Mouse (Mus musculus) gastrocnemius, postnatal 4 days (tissue): ENCODE measurements around the gene Dnal4. TPM values are rescaled to one million over a fixed set of nuclear protein-coding genes. Genes with fewer than 3 reads are reported as not detected.

Source experiments
- DNase-seq, 2 experiments: peaks; one replicate each; pipeline ENCODE4 v3.0.0; 2021 to 2022; ENCODE audit warnings: low spot score in 2 of 2, mixed read lengths in 2 of 2
- total RNA-seq, 2 experiments: library from RNA; stranded (reverse); gene quantifications; 2 replicates each; pipeline ENCODE4 v1.2.3; 2021

Gene Dnal4
- total RNA-seq, 2 experiments from 2014 or later: 19.0 to 19.2 TPM

DNA sequence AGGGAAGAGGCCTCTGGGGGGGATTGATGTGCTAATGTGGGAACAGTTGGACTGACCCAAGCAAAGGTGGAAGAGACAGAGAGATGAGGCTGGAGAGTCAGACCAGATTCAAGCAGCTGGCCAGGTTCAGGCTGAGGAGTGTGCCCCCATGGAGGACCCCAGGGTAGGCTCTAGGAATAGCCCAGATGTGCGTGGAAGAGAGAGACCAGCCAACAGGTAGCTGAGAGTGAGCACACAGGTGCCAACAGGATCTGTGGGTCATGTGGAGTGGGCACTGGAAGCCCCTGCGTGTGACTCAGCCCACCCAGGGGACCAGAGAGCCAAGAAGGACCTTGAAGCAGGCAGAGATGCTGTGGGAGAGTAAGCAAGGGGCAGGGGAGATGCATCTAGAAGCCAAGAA, 24.0 kb upstream of the Dnal4 start:
- no peak for DNase-seq

DNA sequence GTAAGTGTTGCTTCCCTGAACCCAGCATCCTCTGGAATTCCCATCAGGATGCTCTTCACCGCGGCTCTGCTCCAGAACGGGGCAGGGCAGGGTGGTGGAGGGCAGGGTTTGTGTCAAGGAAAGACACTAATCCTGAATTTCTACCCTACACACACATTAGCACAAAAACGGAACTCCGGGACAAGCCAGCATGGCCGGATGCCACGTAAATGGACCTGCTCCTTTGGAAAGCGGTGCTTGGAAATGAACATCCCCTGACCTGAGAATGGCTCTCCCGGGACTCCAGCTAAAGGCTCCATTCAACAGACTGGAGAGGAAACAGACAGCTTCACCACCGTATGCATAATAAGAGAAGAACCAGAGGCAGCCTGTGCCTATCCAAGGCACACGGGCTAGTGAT, 23.1 kb upstream of the Dnal4 start:
- DNase-seq: no peak

DNA sequence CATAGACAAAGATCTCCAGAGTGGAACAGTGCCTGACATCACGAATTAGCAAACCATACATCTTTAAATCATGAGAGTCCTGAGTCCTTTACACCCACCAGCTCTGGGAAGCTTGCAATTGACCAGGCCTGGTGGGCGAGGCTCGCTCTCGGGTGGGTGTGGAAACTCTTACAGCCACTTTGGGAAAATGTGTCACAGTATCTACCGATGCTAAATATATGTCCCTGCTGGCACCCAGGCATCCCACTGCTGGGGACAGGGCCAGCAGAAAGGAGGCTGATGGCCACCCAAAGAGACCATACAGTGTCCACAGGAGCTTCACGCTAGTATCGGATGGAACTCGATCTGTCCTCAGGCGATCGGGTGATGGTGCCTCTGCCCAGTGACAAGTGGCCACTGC, 20.9 kb upstream of the Dnal4 start:
- no peak for DNase-seq

DNA sequence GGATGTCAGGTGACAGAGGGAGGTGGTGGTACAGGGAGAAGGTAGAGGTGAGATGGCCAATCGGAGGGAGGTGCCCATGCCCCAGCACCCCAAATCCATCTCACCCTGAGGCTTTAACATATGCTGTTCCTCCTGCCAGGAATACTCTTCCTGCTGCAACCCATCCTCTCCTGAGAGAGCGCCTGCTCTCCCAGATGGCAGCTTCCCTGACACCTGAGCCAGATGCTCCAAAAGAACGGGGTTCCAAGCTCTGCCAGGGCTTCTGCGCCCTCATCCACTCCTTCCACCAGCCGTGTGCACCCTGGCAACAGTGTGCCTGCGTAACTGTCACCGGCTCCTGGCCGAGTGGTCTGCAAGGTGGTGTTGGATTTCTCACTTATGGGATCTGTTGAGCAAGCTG, 20.0 kb upstream of the Dnal4 start:
- no peak for DNase-seq

DNA sequence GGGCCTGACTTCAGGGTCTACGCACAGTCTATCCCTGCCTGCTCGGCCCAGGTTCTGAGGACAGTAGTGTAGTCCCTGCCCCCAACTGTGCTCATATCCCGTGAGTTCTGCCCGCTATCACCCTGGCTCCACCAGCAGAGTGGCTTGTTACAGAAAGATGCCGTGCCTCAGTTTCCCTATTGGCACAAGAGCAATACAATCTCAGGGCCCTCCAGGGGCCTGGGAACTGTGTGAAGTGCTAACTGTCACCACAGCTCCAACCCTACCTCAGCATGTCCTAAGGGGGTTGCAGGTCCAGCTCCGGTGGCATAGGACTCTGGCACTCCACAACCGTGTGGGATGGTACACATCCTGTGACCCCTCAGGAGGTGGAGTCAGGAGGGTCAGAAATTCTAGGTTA, 19.4 kb upstream of the Dnal4 start:
- DNase-seq: no peak

DNA sequence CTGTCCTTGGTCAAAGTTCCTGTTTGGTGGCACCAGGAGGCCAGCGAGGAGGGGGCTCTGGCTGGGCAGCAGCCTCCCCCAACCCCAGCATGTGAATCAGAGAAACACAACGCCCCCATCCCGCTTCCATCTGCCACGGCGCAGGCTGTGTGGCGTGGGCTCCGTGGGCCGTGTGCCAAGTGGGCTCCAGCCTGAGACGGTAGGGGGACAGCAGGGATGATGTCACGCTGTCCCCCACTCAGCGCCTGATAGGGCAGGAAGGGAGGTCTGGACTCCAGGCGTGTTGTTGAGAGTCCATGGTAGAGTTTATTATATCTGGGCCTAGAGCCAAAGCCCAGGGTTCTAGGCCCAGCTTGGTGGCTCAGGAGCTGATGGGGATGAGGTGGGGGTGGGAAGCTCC, 18.6 kb upstream of the Dnal4 start:
- DNase-seq: no peak

DNA sequence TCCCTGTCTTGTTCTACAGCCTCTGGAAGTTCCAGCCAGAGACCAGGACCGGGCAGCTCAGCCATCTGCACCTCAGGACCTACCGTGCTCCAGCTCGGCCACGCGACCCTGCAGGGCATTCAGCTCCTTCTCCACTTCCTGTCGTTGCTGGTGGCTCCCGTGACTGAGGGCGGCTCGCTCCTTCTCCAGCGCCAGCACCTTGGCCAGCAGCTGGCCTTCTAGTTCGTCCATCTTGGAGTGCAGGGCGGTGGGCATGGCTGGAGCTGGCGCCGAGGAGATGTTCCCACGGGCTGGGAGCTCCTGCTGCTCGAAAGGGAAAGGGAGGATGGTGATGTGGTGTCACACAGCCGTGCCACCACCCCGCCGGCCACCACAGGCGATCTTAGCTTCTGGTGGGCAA, 16.5 kb upstream of the Dnal4 start:
- no peak for DNase-seq

DNA sequence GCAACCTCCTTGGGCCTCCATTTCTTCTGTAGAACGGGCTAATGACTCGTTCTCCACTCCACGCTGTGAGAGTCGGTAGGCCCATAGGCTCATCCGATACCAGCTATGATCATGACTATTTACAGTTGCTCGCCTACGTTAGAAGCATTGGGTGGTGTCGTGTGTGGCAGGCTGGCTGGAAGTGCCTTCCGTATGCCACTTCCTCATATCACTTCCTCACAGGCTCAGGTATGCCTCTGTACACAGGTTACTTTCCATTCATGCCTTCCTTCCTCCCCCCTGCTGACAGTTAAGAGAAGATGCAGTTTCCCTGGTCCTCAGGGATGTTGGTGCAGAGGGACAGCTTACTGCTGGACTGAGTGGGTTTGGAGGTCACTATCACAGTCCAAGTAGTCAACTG, 15.4 kb upstream of the Dnal4 start:
- no peak for DNase-seq

DNA sequence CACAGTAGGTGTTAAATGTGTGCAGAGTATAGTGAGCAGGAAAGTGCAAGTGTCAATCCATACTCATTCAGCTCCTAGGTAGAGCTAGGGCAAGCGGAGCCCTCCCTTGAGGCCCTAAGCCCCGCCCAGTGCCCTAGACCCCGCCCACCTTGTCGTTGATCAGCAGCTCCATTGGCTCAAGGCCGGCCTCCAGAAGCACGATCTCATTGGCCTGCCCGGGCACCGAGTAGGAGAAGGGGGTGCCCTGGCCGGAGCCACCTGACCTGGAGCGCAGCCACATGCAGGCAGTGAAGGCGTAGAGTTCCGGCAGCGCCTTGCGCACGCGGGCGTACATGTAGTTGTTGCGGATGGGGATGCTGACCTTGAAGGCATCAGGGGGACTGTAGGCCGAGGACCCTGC, 14.8 kb upstream of the Dnal4 start:
- no peak for DNase-seq

DNA sequence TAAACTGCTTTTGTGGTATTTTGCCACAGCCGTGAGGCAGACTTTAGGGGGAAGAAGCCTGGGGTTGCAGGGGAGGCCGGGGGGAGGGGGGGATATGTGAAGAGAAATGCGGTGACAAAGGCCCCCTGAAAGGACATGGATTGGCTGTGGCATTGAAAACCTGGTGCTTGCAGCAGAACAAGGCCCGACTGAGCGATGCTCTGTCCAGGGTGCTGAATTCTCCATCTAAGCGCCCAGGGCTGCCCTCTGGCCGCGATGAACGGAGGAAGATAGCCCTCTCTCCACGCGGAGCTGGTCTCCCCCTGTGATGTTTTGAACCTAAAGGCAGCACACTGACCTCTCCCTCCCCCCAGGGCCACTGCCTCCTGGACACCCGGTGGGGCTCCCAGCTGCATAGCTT, 13.9 kb upstream of the Dnal4 start:
- peak in 1 of 2 experiments; percentile 69 for DNase-seq

DNA sequence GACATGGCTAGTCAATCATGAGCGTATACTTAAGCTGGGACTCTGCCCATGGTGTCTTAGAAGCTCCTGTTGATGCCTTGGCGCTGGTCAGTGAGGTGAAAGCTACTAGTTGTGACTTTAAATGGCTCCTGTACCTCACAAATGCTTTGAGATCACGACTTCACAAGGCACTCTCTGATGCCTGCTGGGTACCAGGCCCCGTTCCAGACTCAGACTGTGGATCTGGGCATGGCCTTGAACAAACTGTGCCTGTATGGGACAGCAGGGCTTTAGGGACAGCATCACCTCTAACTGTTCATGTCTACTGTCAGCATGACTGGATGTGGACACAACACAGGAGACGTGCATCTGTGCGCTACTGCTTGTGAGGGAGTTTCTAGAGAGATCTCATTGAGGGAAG, 13.3 kb upstream of the Dnal4 start:
- DNase-seq: no peak

DNA sequence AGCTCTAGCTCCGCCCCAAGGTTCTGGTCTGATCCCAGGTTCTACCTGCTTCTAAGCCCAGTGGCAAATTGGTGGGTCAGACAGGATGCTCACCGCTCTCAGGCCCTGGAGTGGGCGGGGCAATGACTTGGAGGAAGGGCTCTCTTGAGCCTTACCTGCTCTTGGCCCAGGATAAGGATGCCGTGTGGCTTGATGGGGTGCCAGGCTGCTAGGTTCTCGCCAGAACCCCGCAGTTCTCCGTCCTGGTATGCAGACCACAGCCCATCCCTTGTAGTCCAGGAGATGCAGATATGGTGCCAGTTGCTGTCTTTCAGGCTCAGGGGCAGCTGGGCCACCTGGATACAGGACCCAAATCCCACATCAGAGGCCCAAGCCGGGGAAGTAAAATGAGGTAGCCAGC, 12.5 kb upstream of the Dnal4 start:
- no peak for DNase-seq

DNA sequence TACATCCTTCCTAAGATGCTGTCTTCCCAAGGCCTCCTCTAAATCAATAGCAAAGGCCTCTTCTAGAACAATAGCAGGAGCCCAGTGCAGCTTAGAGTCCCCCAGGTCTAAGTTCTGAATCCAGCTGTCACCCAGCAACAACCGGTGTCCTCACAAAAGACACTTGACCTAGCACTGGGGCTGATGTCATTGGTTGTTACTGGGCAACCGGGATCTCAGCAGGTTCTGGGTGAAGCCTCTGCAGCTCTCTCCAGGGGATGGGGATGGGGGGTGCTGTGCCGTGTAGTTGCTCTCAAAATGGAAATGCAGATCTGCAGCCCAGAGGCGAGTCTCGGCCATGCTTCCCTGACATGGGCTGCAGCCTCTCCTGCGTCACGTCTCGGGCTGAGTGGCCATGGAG, 10.2 kb upstream of the Dnal4 start:
- DNase-seq: no peak

DNA sequence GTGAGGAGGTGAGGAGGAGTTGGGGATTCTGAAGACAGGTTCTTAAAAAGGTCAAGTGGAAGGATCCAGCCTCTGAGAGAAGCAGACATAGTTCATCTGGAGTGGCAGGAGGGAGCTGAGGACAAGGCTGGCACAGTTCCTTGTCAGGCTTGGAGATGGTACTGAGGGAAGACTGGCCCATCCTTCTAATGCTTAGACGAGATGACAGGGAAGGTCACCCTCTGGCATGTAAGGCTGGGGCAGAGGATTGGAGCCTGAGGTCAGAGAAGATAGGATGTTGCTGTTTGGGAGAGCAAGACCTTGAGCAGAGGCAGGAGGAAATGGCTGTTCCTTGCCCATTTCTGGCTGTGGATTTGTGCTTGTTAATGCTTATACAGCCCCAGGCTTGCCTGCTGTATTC, 7.4 kb upstream of the Dnal4 start:
- DNase-seq: no peak

DNA sequence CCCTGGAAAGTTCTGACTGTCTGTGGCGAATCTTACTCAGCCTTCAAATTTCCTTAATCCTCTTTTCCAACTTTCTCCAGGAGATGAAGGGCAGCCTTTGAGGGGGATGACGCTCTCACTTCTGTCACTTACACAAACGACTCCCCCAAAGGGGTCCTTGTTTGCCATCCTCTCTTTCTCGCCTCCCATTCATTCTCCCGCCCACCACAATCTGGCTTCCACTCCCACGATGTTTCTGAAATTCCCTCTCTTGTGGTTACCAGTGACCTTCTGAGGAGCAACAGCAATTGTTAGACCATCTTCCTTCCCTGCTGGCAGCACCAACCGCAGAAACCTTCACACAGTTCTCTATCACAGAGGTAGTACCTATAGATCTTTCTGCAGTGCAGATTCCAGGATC, 2.0 kb downstream of the Dnal4 start:
- no peak for DNase-seq

DNA sequence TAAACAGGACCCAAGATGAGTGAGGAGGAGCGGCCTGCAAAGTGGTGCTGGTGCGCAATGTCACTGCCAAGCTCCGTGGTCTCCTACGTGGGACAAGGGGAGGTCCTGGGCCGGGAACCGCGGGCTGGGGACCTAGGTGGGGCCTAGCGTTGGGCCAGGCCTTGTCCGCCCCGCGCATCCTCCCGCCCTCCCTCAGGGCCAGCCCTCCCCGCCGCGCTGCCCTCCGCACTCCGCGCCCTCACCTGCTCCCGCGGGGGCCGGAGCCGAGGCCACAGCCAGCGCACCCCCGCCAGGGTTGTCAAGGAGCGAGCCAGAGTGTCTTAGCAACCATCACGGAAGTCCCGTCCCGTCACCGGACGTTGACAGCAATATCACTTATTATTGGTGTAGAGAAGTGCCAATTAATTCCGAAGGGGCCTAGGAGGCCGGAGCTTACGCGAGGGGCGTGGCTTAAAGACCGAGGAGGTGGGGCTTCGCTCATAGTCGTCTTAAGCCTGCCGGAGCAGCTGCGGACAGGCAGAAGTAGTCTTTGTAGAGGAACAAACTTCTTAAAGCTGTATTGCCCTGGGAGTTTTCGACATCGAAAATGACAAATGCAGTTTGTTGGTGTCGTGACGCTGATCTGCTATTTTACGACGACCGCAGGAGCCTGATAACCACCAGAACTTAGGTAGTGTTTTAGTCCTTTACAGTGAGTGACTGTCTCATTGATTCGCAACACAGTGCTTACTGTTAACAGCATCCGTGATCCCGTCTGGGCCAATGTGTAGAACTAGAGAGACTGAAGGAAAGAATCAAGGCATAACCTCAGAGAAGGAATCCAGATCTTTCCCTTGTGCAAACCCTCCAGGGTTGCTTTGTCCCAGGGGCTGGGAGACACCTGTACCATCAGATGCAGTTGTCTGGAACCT, 3.3 kb downstream of the Dnal4 start:
- DNase-seq: peak; percentile 79 to 96

DNA sequence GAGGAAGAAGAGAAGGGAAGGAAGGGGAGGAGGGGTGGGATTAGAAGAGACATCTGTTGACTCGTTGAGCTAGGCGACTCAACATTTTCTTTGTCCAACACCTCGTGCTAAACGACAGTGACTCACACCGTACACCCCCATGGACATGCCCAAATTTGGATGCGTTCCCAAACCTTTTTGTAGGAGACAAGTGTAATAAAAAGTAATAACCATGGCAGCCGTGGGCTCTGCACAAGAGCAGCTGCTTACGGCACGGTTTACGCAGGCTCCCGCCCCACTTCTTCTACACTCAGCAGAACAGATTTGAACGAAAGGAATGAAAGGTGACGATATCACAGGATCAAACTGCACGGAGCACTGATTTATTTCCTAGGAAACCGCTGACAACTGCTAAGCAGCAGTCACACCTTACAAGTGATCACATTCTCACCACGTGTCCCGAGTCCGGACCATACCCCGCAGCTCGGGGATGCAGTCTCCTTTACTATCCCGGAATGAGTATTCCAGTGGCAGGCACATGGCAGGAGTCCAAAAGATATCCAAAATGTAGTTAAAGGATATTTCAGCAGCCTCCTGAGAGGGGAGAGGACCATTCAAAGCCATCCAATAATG, 6.9 kb downstream of the Dnal4 start:
- no peak for DNase-seq

DNA sequence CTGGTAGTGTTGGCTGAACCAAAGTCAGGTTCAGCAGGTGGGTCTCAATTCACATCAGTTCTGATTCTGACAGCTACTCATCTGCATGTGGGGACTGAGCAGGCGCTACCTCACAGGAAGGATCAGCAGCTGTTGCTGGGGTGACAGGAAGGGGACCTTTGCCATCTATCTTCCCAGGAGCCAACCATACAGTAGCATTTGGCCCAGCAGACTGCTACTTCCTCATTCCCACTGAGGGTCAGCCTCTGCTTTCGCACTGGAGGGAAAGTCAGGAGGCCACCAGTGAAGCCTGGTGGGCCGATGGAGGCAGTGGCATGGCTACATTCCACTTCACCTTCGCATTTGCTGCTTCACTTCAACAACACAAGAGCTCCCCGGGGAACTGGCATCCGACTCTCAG, 9.3 kb downstream of the Dnal4 start:
- no peak for DNase-seq

DNA sequence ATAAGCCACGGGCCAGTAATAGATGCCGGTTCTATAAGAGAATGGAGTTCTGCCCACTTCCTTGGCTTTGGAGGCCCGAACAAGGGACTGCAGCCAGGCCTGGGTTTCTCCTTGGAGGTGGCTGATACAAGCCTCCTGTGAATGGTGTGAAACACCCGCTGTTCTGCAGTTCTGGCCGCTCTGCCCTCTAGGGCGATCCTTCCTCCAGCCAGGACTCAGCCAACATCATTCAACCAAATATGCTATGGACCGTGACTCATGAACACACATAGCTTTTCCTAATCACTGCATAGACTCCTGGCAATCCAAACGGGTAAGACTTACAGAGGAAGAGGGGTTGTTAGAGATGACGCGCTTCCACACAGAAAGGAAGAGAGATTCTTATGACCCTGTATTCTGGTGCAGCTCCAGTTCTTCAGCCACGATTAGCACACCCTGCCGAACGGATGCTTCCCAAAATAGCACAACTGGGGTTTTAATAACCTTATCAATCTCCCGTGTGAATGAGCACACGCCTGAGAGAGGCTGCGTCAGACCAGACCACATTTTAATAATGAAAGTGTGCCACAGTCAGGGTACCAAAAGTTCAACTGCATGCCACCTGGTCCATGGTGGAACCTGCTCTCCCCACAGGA, 10.2 kb downstream of the Dnal4 start:
- DNase-seq: no peak

DNA sequence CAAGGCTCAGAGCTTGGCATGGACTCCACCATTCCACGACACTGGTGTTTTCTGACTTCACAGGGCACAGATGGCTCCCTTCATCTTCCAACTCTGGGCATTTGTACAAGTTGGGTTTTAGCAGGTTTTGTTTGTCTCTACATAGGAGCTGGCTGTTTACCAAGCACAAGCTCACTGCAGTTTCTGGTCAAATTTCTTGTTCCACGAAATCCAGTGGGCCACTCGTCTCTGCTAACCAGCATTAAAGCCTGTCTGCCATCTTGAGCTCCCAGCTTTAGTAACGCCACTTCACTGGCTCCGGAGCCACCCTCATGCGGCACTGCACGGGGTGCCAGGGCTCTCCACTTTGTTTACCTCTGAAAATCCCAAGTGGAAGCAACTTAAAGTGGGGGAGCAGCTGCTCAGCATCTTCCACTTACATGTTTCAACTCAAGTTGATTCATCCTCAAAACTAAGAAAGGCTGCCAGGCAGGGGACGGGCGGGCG, 11.0 kb downstream of the Dnal4 start:
- no peak for DNase-seq

DNA sequence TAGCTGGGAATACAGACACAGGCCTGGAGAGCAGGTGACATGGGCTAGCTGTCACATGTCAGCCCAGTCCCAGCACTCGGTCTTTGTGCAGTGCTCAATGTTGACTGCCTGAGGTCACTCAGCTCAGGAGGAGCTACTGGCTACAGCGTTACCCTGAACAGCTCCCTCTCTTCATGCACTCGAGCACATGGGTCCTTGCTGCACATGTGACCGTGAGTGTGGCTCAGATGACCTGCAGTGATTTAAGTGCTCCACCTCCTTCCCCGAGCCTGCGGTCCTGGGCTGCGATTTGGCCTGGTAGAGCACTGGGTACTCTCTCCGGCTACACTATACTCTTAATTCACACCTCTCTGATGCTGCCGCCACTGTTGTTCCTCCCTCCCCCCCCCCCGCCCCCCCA, 11.5 kb downstream of the Dnal4 start:
- no peak for DNase-seq

DNA sequence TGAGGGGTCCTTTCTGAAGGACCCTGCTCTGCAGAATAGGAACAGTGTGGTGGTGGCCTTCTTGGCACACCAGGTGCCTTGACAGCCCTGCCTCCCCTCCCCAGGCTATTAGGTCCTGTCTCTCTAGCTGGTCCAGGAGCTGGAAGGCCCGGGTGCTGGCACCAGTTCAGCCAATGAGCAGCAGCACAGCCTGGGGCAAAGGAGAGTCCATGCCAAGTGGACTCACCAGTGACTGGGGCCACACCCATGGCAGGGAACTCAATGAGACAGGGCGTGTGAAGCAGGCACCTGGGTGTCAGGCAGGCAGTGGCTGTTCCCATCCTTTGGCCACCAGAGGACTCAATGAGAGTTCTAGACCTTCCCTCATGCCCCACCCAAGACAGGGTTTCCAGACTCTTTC, 12.3 kb downstream of the Dnal4 start:
- no peak for DNase-seq
